Mouse (Mus musculus): ENCODE measurements around the gene Kctd6. TPM values are rescaled to one million over a fixed set of nuclear protein-coding genes. Genes with fewer than 3 reads are reported as not detected.

Gene Kctd6
- polyA plus RNA-seq, 1 experiment from 2014 or later, result 1.2 TPM

GRCm38 (mm10) chr14:8241816-8242215 is 27.9 kb downstream of the Kctd6 start:
- H3K27me3 ChIP-seq (ENCODE audit: control insufficient read depth, insufficient read depth, low read depth, low read length), result no peaks in the 10 kb centered on the region
- H3K9me3 ChIP-seq (replicated peaks; ENCODE audit: control insufficient read depth, low read length), result no peaks in the 10 kb centered on the region
- ATAC-seq (ENCODE audit: low read depth), result no peak
- H3K4me1 ChIP-seq (ENCODE audit: control insufficient read depth, low read depth, low read length), result peaks cover 4% of the 10 kb centered on the region; the same call in 1 of the 2 replicates
- H3K4me3 ChIP-seq (ENCODE audit: low read depth, low read length), result no peak overlapping the region
- no peak overlapping the region for H3K27ac ChIP-seq (ENCODE audit: low read length)
- H3K4me2 ChIP-seq (ENCODE audit: low read depth, low read length), result no peak overlapping the region
- H3K36me3 ChIP-seq (ENCODE audit: control insufficient read depth, insufficient read depth), result peaks cover 3% of the 10 kb centered on the region; the same call in 1 of the 2 replicates
- H3K9ac ChIP-seq (ENCODE audit: low read depth, low read length), result no peak overlapping the region

GRCm38 (mm10) chr14:8242388-8242920 is 28.5 kb downstream of the Kctd6 start:
- no peak for ATAC-seq (ENCODE audit: low read depth)
- Histone ChIP-seq H3K36me3 (ENCODE audit: control insufficient read depth, insufficient read depth) (no peaks in the 10 kb centered on the region), H3K9me3 (replicated peaks; ENCODE audit: control insufficient read depth, low read length) (no peaks in the 10 kb centered on the region), H3K9ac (ENCODE audit: low read depth, low read length) (0 out of 2 replicates have a peak overlapping the region, but pooled peaks have one; percentile 9), H3K4me3 (ENCODE audit: low read depth, low read length) (no peak overlapping the region), H3K27me3 (ENCODE audit: control insufficient read depth, insufficient read depth, low read depth, low read length) (no peaks in the 10 kb centered on the region), H3K4me2 (ENCODE audit: low read depth, low read length) (no peak overlapping the region), H3K4me1 (ENCODE audit: control insufficient read depth, low read depth, low read length) (peaks cover 4% of the 10 kb centered on the region; the same call in 1 of the 2 replicates), H3K27ac (ENCODE audit: low read length) (peak overlapping the region; percentile 67)
- 48% methylated on average over 5 of the region's 5 CpGs for WGBS (ENCODE audit: insufficient replicate concordance)

GRCm38 (mm10) chr14:8243136-8243888 is 29.4 kb downstream of the Kctd6 start:
- peak overlapping the region; percentile 83 for H3K27ac ChIP-seq (ENCODE audit: low read length)
- 48% methylated on average over 8 of the region's 8 CpGs for WGBS (ENCODE audit: insufficient replicate concordance)
- 0 out of 2 replicates have a peak overlapping the region, but pooled peaks have one; percentile 9 for H3K9ac ChIP-seq (ENCODE audit: low read depth, low read length)

GRCm38 (mm10) chr14:8244211-8244611 is 30.3 kb downstream of the Kctd6 start:
- H3K36me3 ChIP-seq (ENCODE audit: control insufficient read depth, insufficient read depth), result no peaks in the 10 kb centered on the region; the same call in 1 of the 2 replicates
- peaks cover 4% of the 10 kb centered on the region; the same call in 1 of the 2 replicates for H3K4me1 ChIP-seq (ENCODE audit: control insufficient read depth, low read depth, low read length)
- no peak overlapping the region for H3K4me2 ChIP-seq (ENCODE audit: low read depth, low read length)
- H3K27me3 ChIP-seq (ENCODE audit: control insufficient read depth, insufficient read depth, low read depth, low read length), result no peaks in the 10 kb centered on the region
- peak overlapping the region; percentile 85 for H3K27ac ChIP-seq (ENCODE audit: low read length)
- ATAC-seq (ENCODE audit: low read depth), result peak; percentile 88
- H3K9me3 ChIP-seq (replicated peaks; ENCODE audit: control insufficient read depth, low read length), result no peaks in the 10 kb centered on the region
- H3K9ac ChIP-seq (ENCODE audit: low read depth, low read length), result no peak overlapping the region
- WGBS (ENCODE audit: insufficient replicate concordance), result 60% methylated on average over 5 of the region's 5 CpGs
- H3K4me3 ChIP-seq (ENCODE audit: low read depth, low read length), result no peak overlapping the region

More at GRCm38 (mm10) chr14:8243136-8243888, 29.4 kb downstream of the Kctd6 start:
- Histone ChIP-seq H3K9me3 (replicated peaks; ENCODE audit: control insufficient read depth, low read length) (no peaks in the 10 kb centered on the region), H3K4me2 (ENCODE audit: low read depth, low read length) (no peak overlapping the region), H3K4me3 (ENCODE audit: low read depth, low read length) (no peak overlapping the region), H3K36me3 (ENCODE audit: control insufficient read depth, insufficient read depth) (no peaks in the 10 kb centered on the region), H3K27me3 (ENCODE audit: control insufficient read depth, insufficient read depth, low read depth, low read length) (no peaks in the 10 kb centered on the region), H3K4me1 (ENCODE audit: control insufficient read depth, low read depth, low read length) (peaks cover 4% of the 10 kb centered on the region; the same call in 1 of the 2 replicates)
- no peak for ATAC-seq (ENCODE audit: low read depth)

- Histone ChIP-seq H3K4me3 (ENCODE audit: low read depth, low read length) (no peak overlapping the region), H3K9me3 (replicated peaks; ENCODE audit: control insufficient read depth, low read length) (no peaks in the 10 kb centered on the region), H3K27me3 (ENCODE audit: control insufficient read depth, insufficient read depth, low read depth, low read length) (no peaks in the 10 kb centered on the region), H3K9ac (ENCODE audit: low read depth, low read length) (no peak overlapping the region), H3K36me3 (ENCODE audit: control insufficient read depth, insufficient read depth) (no peaks in the 10 kb centered on the region; the same call in 1 of the 2 replicates), H3K4me1 (ENCODE audit: control insufficient read depth, low read depth, low read length) (peaks cover 4% of the 10 kb centered on the region; the same call in 1 of the 2 replicates), H3K27ac (ENCODE audit: low read length) (no peak overlapping the region), H3K4me2 (ENCODE audit: low read depth, low read length) (no peak overlapping the region)
- 70% methylated on average over 8 of the region's 8 CpGs for WGBS (ENCODE audit: insufficient replicate concordance)
- ATAC-seq (ENCODE audit: low read depth), result no peak
Measured at GRCm38 (mm10) chr14:8246878-8247277, 32.9 kb downstream of the Kctd6 start.

- Histone ChIP-seq H3K9ac (ENCODE audit: low read depth, low read length) (no peak overlapping the region), H3K9me3 (replicated peaks; ENCODE audit: control insufficient read depth, low read length) (no peaks in the 10 kb centered on the region), H3K4me2 (ENCODE audit: low read depth, low read length) (no peak overlapping the region), H3K27me3 (ENCODE audit: control insufficient read depth, insufficient read depth, low read depth, low read length) (no peaks in the 10 kb centered on the region), H3K27ac (ENCODE audit: low read length) (no peak overlapping the region), H3K4me1 (ENCODE audit: control insufficient read depth, low read depth, low read length) (no peaks in the 10 kb centered on the region), H3K4me3 (ENCODE audit: low read depth, low read length) (no peak overlapping the region), H3K36me3 (ENCODE audit: control insufficient read depth, insufficient read depth) (no peaks in the 10 kb centered on the region; the same call in 1 of the 2 replicates)
- WGBS (ENCODE audit: insufficient replicate concordance), result 50% methylated on average over 1 of the region's 1 CpGs
- no peak for ATAC-seq (ENCODE audit: low read depth)
Measured at GRCm38 (mm10) chr14:8249206-8249605, 35.3 kb downstream of the Kctd6 start.

GRCm38 (mm10) chr14:8250141-8250871 is 36.4 kb downstream of the Kctd6 start:
- Histone ChIP-seq H3K4me2 (ENCODE audit: low read depth, low read length) (no peak overlapping the region), H3K9ac (ENCODE audit: low read depth, low read length) (no peak overlapping the region), H3K36me3 (ENCODE audit: control insufficient read depth, insufficient read depth) (no peaks in the 10 kb centered on the region; the same call in 1 of the 2 replicates), H3K27ac (ENCODE audit: low read length) (no peak overlapping the region), H3K4me1 (ENCODE audit: control insufficient read depth, low read depth, low read length) (no peaks in the 10 kb centered on the region), H3K9me3 (replicated peaks; ENCODE audit: control insufficient read depth, low read length) (no peaks in the 10 kb centered on the region), H3K4me3 (ENCODE audit: low read depth, low read length) (no peak overlapping the region), H3K27me3 (ENCODE audit: control insufficient read depth, insufficient read depth, low read depth, low read length) (no peaks in the 10 kb centered on the region)
- WGBS (ENCODE audit: insufficient replicate concordance), result 58% methylated on average over 9 of the region's 9 CpGs
- no peak for ATAC-seq (ENCODE audit: low read depth)

- no peak for ATAC-seq (ENCODE audit: low read depth)
- Histone ChIP-seq H3K36me3 (ENCODE audit: control insufficient read depth, insufficient read depth) (no peaks in the 10 kb centered on the region; the same call in 1 of the 2 replicates), H3K27ac (ENCODE audit: low read length) (no peak overlapping the region), H3K4me1 (ENCODE audit: control insufficient read depth, low read depth, low read length) (no peaks in the 10 kb centered on the region; the same call in 1 of the 2 replicates), H3K4me2 (ENCODE audit: low read depth, low read length) (no peak overlapping the region), H3K9me3 (replicated peaks; ENCODE audit: control insufficient read depth, low read length) (no peaks in the 10 kb centered on the region), H3K27me3 (ENCODE audit: control insufficient read depth, insufficient read depth, low read depth, low read length) (no peaks in the 10 kb centered on the region), H3K9ac (ENCODE audit: low read depth, low read length) (no peak overlapping the region), H3K4me3 (ENCODE audit: low read depth, low read length) (no peak overlapping the region)
- 76% methylated on average over 8 of the region's 8 CpGs for WGBS (ENCODE audit: insufficient replicate concordance)
Measured at GRCm38 (mm10) chr14:8251330-8251885, 37.5 kb downstream of the Kctd6 start.

Data from liver, embryonic 16.5 days (tissue).